Mouse (Mus musculus) erythroid progenitor cell, adult 5-6 weeks (primary cell): ENCODE measurements around the gene Olfr577. TPM values are rescaled to one million over a fixed set of nuclear protein-coding genes. Genes with fewer than 3 reads are reported as not detected.

Experiments used
- ATAC-seq: replicated peaks from 2 replicates; pipeline ENCODE4 v1.8.0; 2016; ENCODE audit warnings: moderate number of reproducible peaks, mild to moderate bottlenecking, moderate TSS enrichment, inconsistent platforms; ENCODE audit not compliant: poor library complexity, low FRiP score, severe bottlenecking
- total RNA-seq, 2 experiments: library from RNA; stranded (forward) in 1 of 2; stranded (reverse) in 1 of 2; fragments of 150-400 nt in 1 of 2; fragments of 186-747, 209-891 nt in 1 of 2; gene quantifications; 2 replicates each; pipeline versions ENCODE4 v1.2.3 to v1.2.4; 2015 to 2017; ENCODE audit warnings: low replicate concordance in 2 of 2

Gene Olfr577
- not detected in 2 replicates for total RNA-seq (2015; ENCODE audit: low replicate concordance)
- total RNA-seq (2017; ENCODE audit: low replicate concordance): not detected in 2 replicates

DNA sequence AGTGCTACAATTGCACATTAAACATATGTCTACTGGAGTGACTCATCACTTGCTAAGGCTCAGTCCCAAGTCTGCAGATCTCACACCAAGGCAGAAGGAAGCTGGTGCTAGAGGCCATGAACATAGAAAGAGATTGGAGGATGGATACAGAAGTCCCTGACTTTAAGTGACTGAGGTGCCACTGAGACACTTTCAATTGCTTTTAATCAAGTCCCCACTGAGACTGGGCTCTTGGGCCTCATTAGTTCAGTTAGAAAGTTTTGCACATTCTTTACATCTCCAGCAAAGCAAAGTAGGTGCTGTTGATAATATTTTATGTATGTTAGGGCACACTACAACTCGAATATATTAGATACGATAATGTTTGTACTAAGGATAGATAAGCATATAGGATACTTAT lies at the start of gene Olfr577:
Olfr577 (minus strand) TSS at position 101 of the 400 bp plus-strand sequence.
- no peak for ATAC-seq

DNA sequence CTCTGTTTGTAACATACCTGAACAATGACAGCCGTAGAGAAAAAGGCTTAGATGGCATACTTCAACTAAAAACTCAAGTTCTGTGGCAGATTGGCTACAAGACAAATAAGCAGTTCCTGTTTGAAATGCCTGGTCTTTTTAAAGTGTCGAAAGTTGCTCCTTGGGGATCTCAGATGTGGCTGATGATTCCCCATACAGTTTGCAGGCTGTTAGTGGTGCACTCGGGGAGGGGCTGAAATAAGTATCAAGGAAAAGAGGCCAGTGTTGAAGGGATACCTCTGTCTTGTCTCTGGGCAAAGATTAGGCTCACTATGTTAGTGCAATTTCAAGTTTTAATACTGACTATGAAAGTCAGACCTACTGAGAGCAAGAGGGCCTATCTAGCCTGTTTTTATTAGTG lies 13.5 kb upstream of the Olfr577 start, which contains the start of gene Olfr578:
Olfr578 (minus strand) TSS at position 101 of the 400 bp plus-strand sequence.
- ATAC-seq: no peak

DNA sequence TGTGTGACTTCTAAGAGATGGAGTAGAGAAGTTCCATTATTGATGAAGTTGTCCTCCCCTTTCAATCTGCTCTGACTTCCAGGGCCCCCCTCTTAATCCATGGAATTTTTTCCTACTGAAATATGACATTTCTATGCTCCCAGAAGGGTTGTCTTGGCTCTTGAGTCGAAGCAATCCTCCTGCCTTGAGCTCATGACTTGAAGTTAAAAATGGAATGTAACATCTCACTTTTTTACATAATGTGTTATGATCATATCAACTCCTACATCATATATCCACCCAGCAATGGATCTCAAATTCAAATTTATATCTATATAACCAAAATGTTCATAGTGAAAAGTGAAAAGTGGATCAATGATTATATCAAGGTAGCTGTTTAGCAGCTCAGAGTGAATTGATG lies 1.3 kb downstream of the Olfr577 start:
- ATAC-seq: no peak

- no peak for ATAC-seq
Measured at GRCm38 (mm10) chr7:102962360-102962759, 13.4 kb downstream of the Olfr577 start, which contains the start of gene Olfr576. Olfr576 (plus strand) TSS chr7:102962660.

- peak; percentile 71 for ATAC-seq
Measured at GRCm38 (mm10) chr7:102958593-102958992, 17.1 kb downstream of the Olfr577 start, which contains the start of gene Olfr575. Olfr575 (minus strand) TSS chr7:102958775.

GRCm38 (mm10) chr7:102958137-102958536 lies 17.6 kb downstream of the Olfr577 start:
- ATAC-seq: no peak

- ATAC-seq: no peak
Measured at GRCm38 (mm10) chr7:102950732-102951131, 25.0 kb downstream of the Olfr577 start.

- ATAC-seq: no peak
Measured at GRCm38 (mm10) chr7:102948167-102948566, 27.6 kb downstream of the Olfr577 start, which contains the start of gene Olfr574. Olfr574 (plus strand) TSS chr7:102948467.

DNA sequence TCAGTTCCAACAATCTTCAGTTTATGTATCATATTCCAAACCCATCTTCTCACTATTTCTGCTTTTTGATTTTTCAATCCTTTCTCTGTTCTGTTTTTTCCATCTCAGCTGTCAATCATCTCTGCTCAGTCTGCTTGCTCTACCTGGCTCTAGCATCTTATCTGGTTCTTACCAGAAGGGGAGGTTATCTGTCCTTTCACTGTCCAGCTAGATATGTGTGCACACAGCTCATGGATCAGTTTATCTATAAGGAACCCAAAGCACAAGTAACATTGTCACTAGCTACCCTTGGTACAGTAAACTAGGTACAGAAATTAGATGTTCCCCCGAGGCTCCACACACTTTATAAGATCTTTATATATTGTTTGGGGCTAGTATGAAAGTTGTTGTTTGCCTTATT lies 32.3 kb downstream of the Olfr577 start:
- ATAC-seq: no peak

GRCm38 (mm10) chr7:102942475-102942874 lies 33.3 kb downstream of the Olfr577 start, which contains the start of gene Olfr573-ps1:
Olfr573-ps1 (minus strand) TSS chr7:102942575.
- no peak for ATAC-seq

GRCm38 (mm10) chr7:102927105-102927504 lies 48.6 kb downstream of the Olfr577 start:
- no peak for ATAC-seq

GRCm38 (mm10) chr7:102924109-102924508 lies 51.6 kb downstream of the Olfr577 start, which contains the start of gene Olfr572:
Olfr572 (plus strand) TSS chr7:102924409.
- ATAC-seq: no peak

Other genes starting within 250 kb of the Olfr577 start
- not detected in 2 replicates for gene Olfr559, start 248.5 kb downstream of the Olfr577 start, total RNA-seq (2015; ENCODE audit: low replicate concordance)
- not detected in 2 replicates for gene Olfr559, start 248.5 kb downstream of the Olfr577 start, total RNA-seq (2017; ENCODE audit: low replicate concordance)
- gene Olfr560, start 216.6 kb downstream of the Olfr577 start, total RNA-seq (2015; ENCODE audit: low replicate concordance): not detected in 2 replicates
- not detected in 2 replicates for gene Olfr560, start 216.6 kb downstream of the Olfr577 start, total RNA-seq (2017; ENCODE audit: low replicate concordance)
- not detected in 2 replicates for gene Olfr78, start 216.5 kb downstream of the Olfr577 start, total RNA-seq (2015; ENCODE audit: low replicate concordance)
- not detected in 2 replicates for gene Olfr78, start 216.5 kb downstream of the Olfr577 start, total RNA-seq (2017; ENCODE audit: low replicate concordance)
- not detected in 2 replicates for gene Olfr561, start 204.7 kb downstream of the Olfr577 start, total RNA-seq (2015; ENCODE audit: low replicate concordance)
- not detected in 2 replicates for gene Olfr561, start 204.7 kb downstream of the Olfr577 start, total RNA-seq (2017; ENCODE audit: low replicate concordance)
- not detected in 2 replicates for gene Olfr564, start 172.5 kb downstream of the Olfr577 start, total RNA-seq (2015; ENCODE audit: low replicate concordance)
- gene Olfr564, start 172.5 kb downstream of the Olfr577 start, total RNA-seq (2017; ENCODE audit: low replicate concordance): not detected in 2 replicates
- gene Olfr566, start 117.2 kb downstream of the Olfr577 start, total RNA-seq (2015; ENCODE audit: low replicate concordance): not detected in 2 replicates
- gene Olfr566, start 117.2 kb downstream of the Olfr577 start, total RNA-seq (2017; ENCODE audit: low replicate concordance): not detected in 2 replicates
- gene Olfr568, start 98.8 kb downstream of the Olfr577 start, total RNA-seq (2015; ENCODE audit: low replicate concordance): not detected in 2 replicates
- not detected in 2 replicates for gene Olfr568, start 98.8 kb downstream of the Olfr577 start, total RNA-seq (2017; ENCODE audit: low replicate concordance)
- gene Olfr569, start 85.1 kb downstream of the Olfr577 start, total RNA-seq (2015; ENCODE audit: low replicate concordance): not detected in 2 replicates
- not detected in 2 replicates for gene Olfr569, start 85.1 kb downstream of the Olfr577 start, total RNA-seq (2017; ENCODE audit: low replicate concordance)
- gene Olfr570, start 81.4 kb downstream of the Olfr577 start, total RNA-seq (2015; ENCODE audit: low replicate concordance): not detected in 2 replicates
- gene Olfr570, start 81.4 kb downstream of the Olfr577 start, total RNA-seq (2017; ENCODE audit: low replicate concordance): not detected in 2 replicates
- gene Olfr571, start 58.4 kb downstream of the Olfr577 start, total RNA-seq (2015; ENCODE audit: low replicate concordance): not detected in 2 replicates
- gene Olfr571, start 58.4 kb downstream of the Olfr577 start, total RNA-seq (2017; ENCODE audit: low replicate concordance): not detected in 2 replicates
- not detected in 2 replicates for gene Olfr572, start 51.5 kb downstream of the Olfr577 start, total RNA-seq (2015; ENCODE audit: low replicate concordance)
- gene Olfr572, start 51.5 kb downstream of the Olfr577 start, total RNA-seq (2017; ENCODE audit: low replicate concordance): not detected in 2 replicates
- not detected in 2 replicates for gene Olfr573-ps1, start 33.4 kb downstream of the Olfr577 start, total RNA-seq (2015; ENCODE audit: low replicate concordance)
- not detected in 2 replicates for gene Olfr573-ps1, start 33.4 kb downstream of the Olfr577 start, total RNA-seq (2017; ENCODE audit: low replicate concordance)
- gene Olfr574, start 27.5 kb downstream of the Olfr577 start, total RNA-seq (2015; ENCODE audit: low replicate concordance): not detected in 2 replicates
- not detected in 2 replicates for gene Olfr574, start 27.5 kb downstream of the Olfr577 start, total RNA-seq (2017; ENCODE audit: low replicate concordance)
- not detected in 2 replicates for gene Olfr575, start 17.2 kb downstream of the Olfr577 start, total RNA-seq (2015; ENCODE audit: low replicate concordance)
- not detected in 2 replicates for gene Olfr575, start 17.2 kb downstream of the Olfr577 start, total RNA-seq (2017; ENCODE audit: low replicate concordance)
- gene Olfr576, start 13.3 kb downstream of the Olfr577 start, total RNA-seq (2015; ENCODE audit: low replicate concordance): not detected in 2 replicates
- not detected in 2 replicates for gene Olfr576, start 13.3 kb downstream of the Olfr577 start, total RNA-seq (2017; ENCODE audit: low replicate concordance)
- gene Olfr578, start 13.4 kb upstream of the Olfr577 start, total RNA-seq (2015; ENCODE audit: low replicate concordance): not detected in 2 replicates
- gene Olfr578, start 13.4 kb upstream of the Olfr577 start, total RNA-seq (2017; ENCODE audit: low replicate concordance): not detected in 2 replicates
- not detected in 2 replicates for gene Olfr582, start 62.1 kb upstream of the Olfr577 start, total RNA-seq (2015; ENCODE audit: low replicate concordance)
- gene Olfr582, start 62.1 kb upstream of the Olfr577 start, total RNA-seq (2017; ENCODE audit: low replicate concordance): not detected in 2 replicates
- gene Olfr583, start 75.4 kb upstream of the Olfr577 start, total RNA-seq (2015; ENCODE audit: low replicate concordance): not detected in 2 replicates
- not detected in 2 replicates for gene Olfr583, start 75.4 kb upstream of the Olfr577 start, total RNA-seq (2017; ENCODE audit: low replicate concordance)
- gene Olfr584, start 105.9 kb upstream of the Olfr577 start, total RNA-seq (2015; ENCODE audit: low replicate concordance): not detected in 2 replicates
- not detected in 2 replicates for gene Olfr584, start 105.9 kb upstream of the Olfr577 start, total RNA-seq (2017; ENCODE audit: low replicate concordance)
- not detected in 2 replicates for gene Olfr585, start 121.8 kb upstream of the Olfr577 start, total RNA-seq (2015; ENCODE audit: low replicate concordance)
- not detected in 2 replicates for gene Olfr585, start 121.8 kb upstream of the Olfr577 start, total RNA-seq (2017; ENCODE audit: low replicate concordance)
- not detected in 2 replicates for gene Olfr586, start 149.7 kb upstream of the Olfr577 start, total RNA-seq (2015; ENCODE audit: low replicate concordance)
- gene Olfr586, start 149.7 kb upstream of the Olfr577 start, total RNA-seq (2017; ENCODE audit: low replicate concordance): not detected in 2 replicates
- gene Olfr588-ps1, start 164.9 kb upstream of the Olfr577 start, total RNA-seq (2015; ENCODE audit: low replicate concordance): not detected in 2 replicates
- 0.39 TPM in 1 of 2 replicates, not detected in the other for gene Olfr588-ps1, start 164.9 kb upstream of the Olfr577 start, total RNA-seq (2017; ENCODE audit: low replicate concordance)
- not detected in 2 replicates for gene Olfr589, start 180.4 kb upstream of the Olfr577 start, total RNA-seq (2015; ENCODE audit: low replicate concordance)
- not detected in 2 replicates for gene Olfr589, start 180.4 kb upstream of the Olfr577 start, total RNA-seq (2017; ENCODE audit: low replicate concordance)
- gene Olfr591, start 202.4 kb upstream of the Olfr577 start, total RNA-seq (2015; ENCODE audit: low replicate concordance): not detected in 2 replicates
- not detected in 2 replicates for gene Olfr591, start 202.4 kb upstream of the Olfr577 start, total RNA-seq (2017; ENCODE audit: low replicate concordance)
- gene Olfr592, start 208.9 kb upstream of the Olfr577 start, total RNA-seq (2015; ENCODE audit: low replicate concordance): not detected in 2 replicates
- gene Olfr592, start 208.9 kb upstream of the Olfr577 start, total RNA-seq (2017; ENCODE audit: low replicate concordance): not detected in 2 replicates
- not detected in 2 replicates for gene Olfr593, start 235.9 kb upstream of the Olfr577 start, total RNA-seq (2015; ENCODE audit: low replicate concordance)
- gene Olfr593, start 235.9 kb upstream of the Olfr577 start, total RNA-seq (2017; ENCODE audit: low replicate concordance): not detected in 2 replicates
- gene Olfr594, start 241.1 kb upstream of the Olfr577 start, total RNA-seq (2015; ENCODE audit: low replicate concordance): not detected in 2 replicates
- not detected in 2 replicates for gene Olfr594, start 241.1 kb upstream of the Olfr577 start, total RNA-seq (2017; ENCODE audit: low replicate concordance)